Mouse (Mus musculus) urinary bladder, adult 2 months (tissue): Measurements from ENCODE around the gene Tmem107. TPM values are rescaled to one million over a fixed set of nuclear protein-coding genes. Genes with fewer than 3 reads are reported as not detected.
"Not testable (repeated sequence)": the region's sequence is repeated elsewhere in the genome, so short reads cannot be mapped to it uniquely, and the experiment has no call there.

Experiments
- DNase-seq: peaks from one replicate; pipeline ENCODE4 v3.0.0; 2022; ENCODE audit warnings: low spot score
- polyA plus RNA-seq: library from polyadenylated mRNA; depleted of rRNA; stranded (reverse); fragments of >200 nt; gene quantifications from 2 replicates; pipeline ENCODE4 v1.2.3, GENCODE M21; 2012

The Tmem107 gene
- polyA plus RNA-seq, 1 experiment: 25.8 TPM

DNA sequence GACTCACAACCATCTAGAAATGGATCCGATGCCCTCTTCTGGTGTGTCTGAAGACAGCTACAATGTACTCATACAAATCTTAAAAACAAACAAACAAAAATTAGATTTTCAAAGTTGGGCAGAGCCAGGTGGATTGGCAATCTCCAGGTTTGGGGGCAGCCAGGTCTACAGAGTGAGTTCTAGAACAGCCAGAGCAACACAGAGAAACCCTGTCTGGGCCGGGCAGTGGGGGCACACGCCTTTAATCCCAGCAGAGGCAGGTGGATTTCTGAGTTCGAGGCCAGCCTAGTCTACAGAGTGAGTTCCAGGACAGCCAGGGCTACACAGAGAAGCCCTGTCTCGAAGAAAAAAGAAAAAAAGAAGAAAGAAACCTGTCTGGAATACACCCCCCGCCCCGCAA lies 23.2 kb downstream of the Tmem107 start:
- DNase-seq: not testable (repeated sequence)

GRCm38 (mm10) chr11:69094697-69095429 lies 24.3 kb downstream of the Tmem107 start, which contains the start of gene Per1:
Gene Per1 (plus strand): TSS chr11:69095217.
- DNase-seq: peak; percentile 86

DNA sequence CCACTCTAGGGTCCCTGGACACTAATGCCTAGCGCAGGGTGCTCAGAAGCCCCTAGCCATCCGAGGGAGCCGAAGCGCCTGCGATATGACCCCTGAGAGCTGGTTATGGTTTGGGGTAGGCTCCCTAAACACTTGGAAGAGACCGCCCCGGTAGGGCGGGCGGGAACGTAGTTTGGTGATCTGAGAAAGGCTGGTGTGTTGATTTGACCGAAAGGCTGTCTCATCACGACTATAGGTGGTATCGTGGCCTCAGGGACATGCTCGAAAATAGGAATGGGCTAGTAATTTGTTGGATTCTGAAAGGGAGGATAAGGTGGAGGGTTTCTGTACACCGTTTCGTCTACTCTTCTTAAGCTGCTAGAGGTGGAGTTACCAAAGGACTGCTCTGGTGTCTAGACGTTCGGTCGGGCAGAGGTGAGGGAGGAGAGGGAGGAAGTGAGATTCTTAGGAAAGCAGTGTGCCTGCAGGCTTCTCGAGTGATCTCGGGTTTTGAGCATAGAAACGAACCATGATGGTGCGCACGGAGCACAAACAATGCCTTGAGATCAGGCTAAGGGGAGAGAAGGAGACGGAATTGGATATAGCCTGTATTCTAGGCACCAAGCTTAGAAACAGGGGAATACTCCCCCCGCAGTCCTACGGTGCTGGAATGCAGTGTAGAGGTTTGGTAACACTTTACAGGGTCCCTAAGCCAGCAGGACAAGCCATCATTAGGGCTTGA lies 25.1 kb downstream of the Tmem107 start:
- DNase-seq: no peak

GRCm38 (mm10) chr11:69096360-69096986 lies 25.9 kb downstream of the Tmem107 start:
- no peak for DNase-seq

DNA sequence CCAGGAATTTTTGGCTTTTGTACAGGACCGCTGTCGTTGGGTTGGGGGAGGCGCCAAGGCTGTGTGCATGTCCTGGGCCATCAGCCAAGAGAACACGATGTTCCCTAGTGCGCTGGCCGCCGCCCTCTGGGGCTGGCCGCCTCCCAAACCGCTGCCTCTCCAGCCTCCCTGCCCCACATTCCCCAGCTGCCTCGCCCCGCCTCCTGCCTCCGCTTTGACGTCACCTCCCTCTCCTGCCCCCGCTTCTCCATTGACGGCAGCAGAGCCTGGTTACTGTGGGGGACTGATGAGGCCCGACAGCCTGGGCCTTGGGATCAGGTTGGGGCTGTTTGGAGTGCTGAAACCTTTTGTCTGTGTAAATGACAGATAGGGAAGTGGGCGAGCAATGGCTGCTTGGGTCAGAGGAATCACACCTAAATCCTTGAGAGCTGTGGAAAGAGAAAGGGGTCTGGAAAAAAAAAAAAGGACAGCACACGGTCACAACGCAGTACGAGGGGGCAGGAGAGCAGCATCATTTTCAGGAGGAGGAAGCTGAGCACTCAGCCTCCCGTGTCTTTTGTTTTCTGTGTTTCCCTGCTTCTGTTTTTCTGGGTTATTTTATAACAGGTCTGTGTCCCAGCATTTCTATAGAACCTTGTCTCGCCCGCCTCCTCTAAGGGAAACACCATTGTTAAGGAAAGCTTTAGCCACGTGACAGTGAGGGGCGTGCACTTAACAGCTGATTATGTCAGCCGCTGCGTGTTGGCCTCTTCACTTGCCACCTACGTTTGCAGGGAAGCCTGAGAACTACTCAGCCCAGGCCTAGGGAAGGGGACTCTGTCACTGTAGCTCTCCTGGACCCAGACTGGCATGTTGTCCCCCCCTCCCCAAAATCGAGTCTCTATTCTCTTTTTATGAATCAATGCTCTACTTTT lies 26.6 kb downstream of the Tmem107 start:
- peak; percentile 95 for DNase-seq

DNA sequence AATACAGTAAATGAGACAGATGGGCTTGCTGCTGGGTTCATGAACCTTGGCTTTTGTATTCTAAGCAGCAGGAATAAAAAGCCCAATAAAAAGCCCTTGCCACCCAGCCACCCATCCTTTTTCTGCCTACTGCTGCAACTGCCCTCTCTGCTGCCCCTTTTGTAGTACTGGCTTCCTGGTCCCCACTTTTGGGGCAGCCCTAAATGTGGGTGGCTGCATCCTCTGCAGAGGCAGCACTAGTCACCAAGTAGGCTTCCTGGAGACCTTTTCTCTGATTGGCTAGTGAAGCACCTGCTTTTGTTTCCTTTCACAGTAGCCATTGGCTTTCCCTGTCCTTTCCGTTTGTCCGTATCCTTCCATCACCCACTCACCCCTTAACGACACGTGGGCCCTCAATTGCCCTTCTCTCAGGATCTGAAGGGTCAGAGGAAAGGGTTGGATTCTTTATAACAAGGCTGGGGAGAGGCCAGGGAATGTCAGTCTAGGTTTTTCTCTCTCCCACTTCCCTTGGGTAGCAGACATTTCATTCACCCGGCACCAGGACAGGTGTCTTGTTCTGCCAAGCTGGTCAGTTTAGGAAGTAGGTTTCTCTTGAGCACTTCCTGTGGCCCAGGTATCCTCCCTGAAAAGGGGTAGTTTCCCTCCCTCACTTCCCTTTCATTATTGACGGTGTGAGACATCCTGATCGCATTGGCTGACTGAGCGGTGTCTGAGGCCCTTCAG lies 27.6 kb downstream of the Tmem107 start:
- peak; percentile 21 for DNase-seq

GRCm38 (mm10) chr11:69098762-69099091 lies 28.1 kb downstream of the Tmem107 start:
- peak; percentile 92 for DNase-seq

- DNase-seq: no peak
Observed at GRCm38 (mm10) chr11:69099177-69099914, 28.7 kb downstream of the Tmem107 start.

- DNase-seq: peak; percentile 79
Observed at GRCm38 (mm10) chr11:69099915-69100345, 29.3 kb downstream of the Tmem107 start.

- peak; percentile 26 for DNase-seq
Observed at GRCm38 (mm10) chr11:69100639-69101360, 30.2 kb downstream of the Tmem107 start.

DNA sequence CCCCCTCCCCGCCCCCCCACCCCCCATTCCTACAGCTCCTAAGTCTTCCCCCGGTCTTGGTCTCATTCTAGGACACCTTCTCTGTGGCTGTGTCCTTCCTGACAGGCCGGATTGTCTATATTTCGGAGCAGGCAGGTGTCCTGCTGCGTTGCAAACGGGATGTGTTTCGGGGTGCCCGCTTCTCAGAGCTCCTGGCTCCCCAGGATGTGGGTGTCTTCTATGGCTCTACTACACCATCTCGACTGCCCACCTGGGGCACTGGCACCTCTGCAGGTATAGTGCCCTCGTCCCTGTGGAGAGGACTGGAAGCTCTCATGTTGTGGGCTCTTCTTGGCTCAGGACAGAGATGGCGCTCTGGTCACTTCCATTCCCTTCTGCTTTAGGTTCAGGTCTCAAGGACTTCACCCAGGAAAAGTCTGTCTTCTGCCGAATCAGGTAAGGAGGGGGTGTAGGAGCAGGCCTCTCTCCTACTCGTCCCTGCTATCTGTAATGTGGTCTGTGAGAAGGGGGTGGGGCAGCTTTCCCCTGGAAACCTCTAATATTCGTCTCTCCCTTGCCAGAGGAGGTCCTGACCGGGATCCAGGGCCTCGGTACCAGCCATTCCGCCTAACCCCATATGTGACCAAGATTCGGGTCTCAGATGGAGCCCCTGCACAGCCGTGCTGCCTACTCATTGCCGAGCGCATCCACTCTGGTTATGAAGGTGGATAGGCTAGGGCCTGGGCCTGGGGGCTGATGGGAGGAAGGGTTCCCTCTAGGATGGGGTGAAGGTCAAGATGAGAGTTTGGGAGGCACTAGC lies 31.2 kb downstream of the Tmem107 start:
- no peak for DNase-seq

- DNase-seq: no peak
Observed at GRCm38 (mm10) chr11:69102403-69102725, 31.8 kb downstream of the Tmem107 start.

- DNase-seq: no peak
Observed at GRCm38 (mm10) chr11:69103121-69103520, 32.5 kb downstream of the Tmem107 start.

DNA sequence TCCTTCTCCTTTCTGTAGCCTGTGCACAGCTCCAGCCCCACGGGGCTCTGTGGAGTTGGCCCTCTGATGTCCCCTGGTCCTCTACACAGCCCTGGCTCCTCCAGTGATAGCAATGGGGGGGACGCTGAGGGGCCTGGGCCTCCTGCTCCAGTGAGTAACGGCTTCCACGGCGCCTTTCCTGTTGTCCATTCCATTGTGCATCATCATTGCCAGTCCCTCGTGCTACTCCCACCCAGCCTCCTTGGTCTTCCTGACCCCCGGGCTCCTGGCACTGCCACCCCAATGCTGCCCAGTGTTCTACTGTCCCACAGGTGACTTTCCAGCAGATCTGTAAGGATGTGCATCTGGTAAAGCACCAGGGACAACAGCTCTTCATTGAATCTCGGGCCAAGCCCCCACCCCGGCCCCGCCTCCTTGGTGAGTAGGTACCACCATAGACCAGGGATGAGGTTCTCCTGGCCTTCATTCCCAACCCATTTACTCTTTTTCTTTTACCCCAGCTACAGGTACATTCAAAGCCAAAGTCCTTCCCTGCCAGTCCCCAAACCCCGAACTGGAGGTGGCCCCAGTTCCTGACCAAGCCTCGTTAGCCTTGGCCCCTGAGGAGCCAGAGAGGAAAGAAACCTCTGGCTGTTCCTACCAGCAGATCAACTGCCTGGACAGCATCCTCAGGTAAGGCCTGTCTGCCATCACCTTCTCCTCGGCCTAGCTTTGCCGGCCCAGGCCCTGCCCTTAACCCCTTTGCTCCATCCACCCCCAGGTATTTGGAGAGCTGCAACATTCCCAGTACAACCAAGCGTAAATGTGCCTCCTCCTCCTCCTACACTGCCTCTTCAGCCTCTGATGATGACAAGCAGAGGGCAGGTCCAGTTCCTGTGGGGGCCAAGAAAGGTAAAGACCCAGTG lies 33.2 kb downstream of the Tmem107 start:
- no peak for DNase-seq

- no peak for DNase-seq
Observed at GRCm38 (mm10) chr11:69104487-69104886, 33.9 kb downstream of the Tmem107 start.

DNA sequence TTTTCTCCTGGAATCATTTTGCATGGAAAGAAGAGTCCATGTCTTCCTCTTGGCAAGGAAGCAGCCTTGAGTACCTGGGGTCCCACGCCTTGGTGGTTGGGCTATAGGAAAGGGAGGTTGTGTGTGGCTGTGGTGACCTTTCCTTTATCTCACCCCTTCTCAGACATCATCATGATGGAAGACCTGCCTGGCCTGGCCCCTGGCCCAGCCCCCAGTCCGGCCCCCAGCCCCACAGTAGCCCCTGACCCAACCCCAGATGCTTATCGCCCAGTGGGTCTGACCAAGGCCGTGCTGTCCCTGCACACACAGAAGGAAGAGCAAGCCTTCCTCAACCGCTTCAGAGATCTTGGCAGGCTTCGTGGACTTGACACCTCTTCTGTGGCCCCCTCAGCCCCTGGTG lies 34.6 kb downstream of the Tmem107 start:
- DNase-seq: no peak

DNA sequence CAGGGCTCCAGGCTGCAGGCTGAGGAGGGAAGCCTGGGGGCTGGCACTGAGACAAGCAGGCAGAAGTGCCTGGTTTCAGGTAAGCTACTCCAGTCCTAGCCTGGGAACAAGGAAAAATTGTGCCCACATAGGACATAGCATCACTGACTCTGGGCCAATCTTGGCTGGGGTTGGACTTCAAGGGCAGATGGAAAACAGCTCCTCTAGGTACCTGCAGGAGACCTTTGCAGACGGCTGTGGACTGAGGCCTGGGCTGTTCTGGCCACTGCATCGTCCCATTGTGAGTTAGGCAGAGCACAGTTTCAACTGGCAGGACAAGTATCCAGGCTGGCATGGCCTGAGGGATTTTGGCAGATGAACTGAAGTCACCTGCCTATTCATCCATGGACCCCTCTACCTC lies 35.2 kb downstream of the Tmem107 start:
- DNase-seq: no peak

DNA sequence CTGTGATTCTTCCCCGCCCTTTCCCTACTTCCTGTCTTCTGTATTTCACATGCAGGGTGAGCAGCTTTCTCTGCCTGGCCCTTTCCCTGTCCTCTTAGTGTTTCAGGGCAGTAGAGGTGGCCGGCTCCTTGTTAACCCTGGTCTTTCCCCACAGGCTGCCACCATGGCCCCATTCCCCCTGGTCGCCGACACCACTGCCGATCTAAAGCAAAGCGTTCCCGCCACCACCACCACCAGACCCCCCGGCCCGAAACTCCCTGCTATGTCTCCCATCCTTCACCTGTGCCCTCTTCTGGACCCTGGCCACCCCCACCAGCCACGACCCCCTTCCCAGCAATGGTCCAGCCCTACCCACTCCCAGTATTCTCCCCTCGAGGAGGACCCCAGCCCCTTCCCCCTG lies 35.7 kb downstream of the Tmem107 start:
- no peak for DNase-seq
